Mouse (Mus musculus): ENCODE results near the gene Sct. TPM values are rescaled to one million over a fixed set of nuclear protein-coding genes. Genes with fewer than 3 reads are reported as not detected.
"Not testable (repeated sequence)": the region's sequence is repeated elsewhere in the genome, so short reads cannot be mapped to it uniquely, and the experiment has no call there.

Gene Sct
- total RNA-seq, 1 experiment from 2014 or later = not detected

DNA sequence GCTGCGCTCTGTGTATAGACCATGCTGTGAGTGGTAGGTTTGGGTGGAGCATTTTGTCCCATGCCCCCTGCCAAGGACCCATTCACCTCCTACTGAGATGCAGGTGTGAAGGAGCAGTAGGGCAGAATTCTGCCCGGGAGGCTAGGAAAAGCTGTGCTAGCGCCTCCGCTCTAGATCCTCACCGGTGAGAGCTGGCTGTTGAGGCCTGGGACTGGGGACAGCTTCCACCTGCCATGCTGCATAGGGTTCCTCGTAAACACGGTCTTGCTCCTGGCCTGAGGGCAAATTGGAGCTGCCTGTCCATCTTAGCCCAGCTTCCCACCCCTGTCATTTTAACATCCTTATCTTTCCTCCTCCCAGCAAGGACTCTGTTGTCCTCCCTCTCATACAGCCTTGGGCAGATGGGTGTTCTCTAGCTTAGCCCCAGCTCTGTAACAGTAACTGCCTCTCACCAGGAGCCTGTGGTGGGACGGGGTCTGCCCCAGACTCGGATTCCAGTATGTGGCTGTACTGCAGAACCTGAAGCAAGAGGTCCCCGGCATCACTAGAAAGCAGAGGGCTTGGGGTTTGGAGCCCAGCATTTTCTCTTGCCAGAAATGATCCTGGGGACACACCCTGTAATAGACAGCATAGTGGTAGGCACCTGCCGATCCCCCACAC lies 14.8 kb downstream of the Sct start:
- ATAC-seq (replicated peaks in 1 of 2; ENCODE audit: insufficient read depth in 1 of 2, low FRiP score in 2 of 2, low TSS enrichment in 1 of 2, low read depth in 1 of 2, poor library complexity in 2 of 2, severe bottlenecking in 2 of 2) = no peak

GRCm38 (mm10) chr7:141263640-141264039 lies 15.3 kb downstream of the Sct start:
- ATAC-seq (replicated peaks in 1 of 2; ENCODE audit: insufficient read depth in 1 of 2, low FRiP score in 2 of 2, low TSS enrichment in 1 of 2, low read depth in 1 of 2, poor library complexity in 2 of 2, severe bottlenecking in 2 of 2) = no peak

DNA sequence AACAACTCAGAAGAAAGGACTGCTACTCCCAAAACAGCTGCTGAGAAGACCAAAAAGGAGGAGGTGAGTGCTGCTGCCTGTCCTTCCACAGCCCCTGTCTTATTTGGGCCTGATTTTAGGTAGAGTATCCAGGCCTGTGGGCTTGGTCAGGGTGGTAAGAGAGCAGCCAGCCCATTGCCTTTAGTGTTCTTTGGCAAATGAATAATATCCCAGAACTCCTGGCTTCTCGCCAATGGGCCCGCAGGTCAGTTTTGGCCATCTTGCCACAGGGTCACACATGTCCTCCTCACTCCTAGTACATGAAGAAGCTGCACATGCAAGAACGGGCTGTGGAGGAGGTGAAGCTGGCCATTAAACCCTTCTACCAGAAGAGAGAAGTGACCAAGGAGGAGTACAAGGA lies 17.5 kb downstream of the Sct start:
- no peak for ATAC-seq (replicated peaks in 1 of 2; ENCODE audit: insufficient read depth in 1 of 2, low FRiP score in 2 of 2, low TSS enrichment in 1 of 2, low read depth in 1 of 2, poor library complexity in 2 of 2, severe bottlenecking in 2 of 2)

DNA sequence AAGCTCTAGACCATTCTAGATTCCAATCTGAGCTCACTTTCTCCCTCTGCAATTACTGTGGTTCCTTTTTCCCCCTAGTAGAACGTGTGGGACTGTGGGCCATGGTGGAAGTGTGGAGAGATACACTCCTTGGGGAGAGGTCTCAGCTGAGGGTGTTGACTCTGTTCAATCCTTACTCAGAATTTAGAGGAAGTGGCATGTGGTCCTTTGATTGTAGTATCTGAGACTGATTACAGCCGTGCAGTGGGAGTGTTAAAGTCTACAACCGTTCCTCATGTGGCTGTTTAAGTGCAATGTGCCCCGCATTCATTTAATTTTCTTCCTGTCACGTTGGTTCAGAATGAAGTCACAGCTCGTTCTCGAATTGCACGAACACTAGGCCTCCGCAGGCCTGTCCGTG lies 22.8 kb downstream of the Sct start:
- no peak for ATAC-seq (replicated peaks in 1 of 2; ENCODE audit: insufficient read depth in 1 of 2, low FRiP score in 2 of 2, low TSS enrichment in 1 of 2, low read depth in 1 of 2, poor library complexity in 2 of 2, severe bottlenecking in 2 of 2)

DNA sequence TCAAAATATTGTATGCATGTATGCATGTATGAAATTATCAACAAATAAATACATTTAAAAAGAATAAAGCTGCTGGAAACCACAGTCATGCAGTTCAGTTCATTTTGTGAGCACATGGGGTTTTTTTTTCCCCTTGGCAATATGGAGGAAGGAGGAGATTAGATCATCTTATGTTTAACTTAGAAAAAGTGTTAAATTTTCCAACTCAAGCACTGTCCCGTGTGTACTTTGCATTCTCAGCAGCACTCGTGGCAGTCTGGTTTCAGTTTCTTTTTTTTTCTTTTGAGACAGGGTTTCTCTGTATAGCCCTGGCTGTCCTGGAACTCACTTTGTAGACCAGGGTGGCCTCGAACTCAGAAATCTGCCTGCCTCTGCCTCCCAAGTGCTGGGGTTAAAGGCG lies 28.4 kb downstream of the Sct start:
- ATAC-seq (replicated peaks in 1 of 2; ENCODE audit: insufficient read depth in 1 of 2, low FRiP score in 2 of 2, low TSS enrichment in 1 of 2, low read depth in 1 of 2, poor library complexity in 2 of 2, severe bottlenecking in 2 of 2) = not testable (repeated sequence)

GRCm38 (mm10) chr7:141231551-141231950 lies 47.4 kb downstream of the Sct start:
- ATAC-seq (replicated peaks in 1 of 2; ENCODE audit: insufficient read depth in 1 of 2, low FRiP score in 2 of 2, low TSS enrichment in 1 of 2, low read depth in 1 of 2, poor library complexity in 2 of 2, severe bottlenecking in 2 of 2) = no peak

- ATAC-seq (replicated peaks in 1 of 2; ENCODE audit: insufficient read depth in 1 of 2, low FRiP score in 2 of 2, low TSS enrichment in 1 of 2, low read depth in 1 of 2, poor library complexity in 2 of 2, severe bottlenecking in 2 of 2) = no peak
Observed at GRCm38 (mm10) chr7:141231111-141231510, 47.8 kb downstream of the Sct start.

GRCm38 (mm10) chr7:141230570-141230969 lies 48.4 kb downstream of the Sct start:
- ATAC-seq (replicated peaks in 1 of 2; ENCODE audit: insufficient read depth in 1 of 2, low FRiP score in 2 of 2, low TSS enrichment in 1 of 2, low read depth in 1 of 2, poor library complexity in 2 of 2, severe bottlenecking in 2 of 2) = no peak

- no peak for ATAC-seq (replicated peaks in 1 of 2; ENCODE audit: insufficient read depth in 1 of 2, low FRiP score in 2 of 2, low TSS enrichment in 1 of 2, low read depth in 1 of 2, poor library complexity in 2 of 2, severe bottlenecking in 2 of 2)
Observed at GRCm38 (mm10) chr7:141229702-141230101, 49.2 kb downstream of the Sct start.

Other genes with a start within 250 kb of the Sct start
- gene B4galnt4, start 218.0 kb downstream of the Sct start, total RNA-seq (2017) = 4.1 and 6.6 TPM in 2 replicates
- 1.2 and 2.3 TPM in 2 replicates for gene Pkp3, start 200.9 kb downstream of the Sct start, total RNA-seq (2017)
- 22.0 and 32.5 TPM in 2 replicates for gene Sigirr, start 178.6 kb downstream of the Sct start, total RNA-seq (2017)
- not detected in 2 replicates for gene Ano9, start 161.3 kb downstream of the Sct start, total RNA-seq (2017)
- gene Ptdss2, start 156.8 kb downstream of the Sct start, total RNA-seq (2017) = 6.4 and 9.6 TPM in 2 replicates
- 34.4 and 61.9 TPM in 2 replicates for gene Rnh1, start 106.3 kb downstream of the Sct start, total RNA-seq (2017)
- gene Hras, start 85.1 kb downstream of the Sct start, total RNA-seq (2017) = 15.0 and 19.7 TPM in 2 replicates
- 0.60 and 0.75 TPM in 2 replicates for gene Lrrc56, start 85.0 kb downstream of the Sct start, total RNA-seq (2017)
- gene Lmntd2, start 65.1 kb downstream of the Sct start, total RNA-seq (2017) = 1.6 TPM in 1 of 2 replicates, not detected in the other
- 4.9 and 5.1 TPM in 2 replicates for gene Rassf7, start 63.3 kb downstream of the Sct start, total RNA-seq (2017)
- 52.5 and 77.3 TPM in 2 replicates for gene Phrf1, start 50.3 kb downstream of the Sct start, total RNA-seq (2017)
- 15.4 and 26.7 TPM in 2 replicates for gene Irf7, start 12.7 kb downstream of the Sct start, total RNA-seq (2017)
- not detected in 2 replicates for gene Cdhr5, start 2.3 kb downstream of the Sct start, total RNA-seq (2017)
- gene Drd4, start 12.9 kb upstream of the Sct start, total RNA-seq (2017) = not detected in 2 replicates
- 18.7 and 25.8 TPM in 2 replicates for gene Deaf1, start 48.6 kb upstream of the Sct start, total RNA-seq (2017)
- 10.5 and 12.6 TPM in 2 replicates for gene Tmem80, start 48.6 kb upstream of the Sct start, total RNA-seq (2017)
- 4.4 and 4.7 TPM in 2 replicates for gene Eps8l2, start 59.7 kb upstream of the Sct start, total RNA-seq (2017)
- gene Taldo1, start 113.1 kb upstream of the Sct start, total RNA-seq (2017) = 227 and 363 TPM in 2 replicates
- 18.4 and 20.4 TPM in 2 replicates for gene Gatd1, start 135.0 kb upstream of the Sct start, total RNA-seq (2017)
- gene Cend1, start 150.4 kb upstream of the Sct start, total RNA-seq (2017) = not detected in 2 replicates
- gene Slc25a22, start 158.8 kb upstream of the Sct start, total RNA-seq (2017) = 8.0 and 9.7 TPM in 2 replicates
- 6.5 and 8.5 TPM in 2 replicates for gene Pidd1, start 164.9 kb upstream of the Sct start, total RNA-seq (2017)
- 1,528 and 3,641 TPM in 2 replicates for gene Rplp2, start 168.2 kb upstream of the Sct start, total RNA-seq (2017)
- 15.1 and 15.5 TPM in 2 replicates for gene Pnpla2, start 176.1 kb upstream of the Sct start, total RNA-seq (2017)
- gene Cracr2b, start 182.0 kb upstream of the Sct start, total RNA-seq (2017) = 5.2 and 8.4 TPM in 2 replicates
- gene Cd151, start 188.3 kb upstream of the Sct start, total RNA-seq (2017) = 45.0 and 46.6 TPM in 2 replicates
- 26.8 and 30.0 TPM in 2 replicates for gene Polr2l, start 196.0 kb upstream of the Sct start, total RNA-seq (2017)
- 61.4 and 81.5 TPM in 2 replicates for gene Tspan4, start 196.1 kb upstream of the Sct start, total RNA-seq (2017)

Data from hematopoietic stem cell, adult 5-6 weeks (primary cell).